Mouse (Mus musculus) heart, embryonic 10.5 days (tissue): Measurements from ENCODE around the gene Plxnc1. TPM values are rescaled to one million over a fixed set of nuclear protein-coding genes. Genes with fewer than 3 reads are reported as not detected.

Experiments used
- DNase-seq: peaks from one replicate; pipeline ENCODE4 v3.0.0-alpha.2; 2017; ENCODE audit warnings: low spot score
- H3K27ac ChIP-seq: fragments of 300-500 bp; sonication (generic); 2 replicates; pipeline ENCODE4 v1.5.1; 2016; ENCODE audit warnings: mild to moderate bottlenecking
- H3K27me3 ChIP-seq: fragments of 300-500 bp; sonication (generic); 2 replicates; pipeline ENCODE4 v1.6.1; 2016; ENCODE audit warnings: mild to moderate bottlenecking; ENCODE audit not compliant: poor library complexity, insufficient read depth, severe bottlenecking
- H3K36me3 ChIP-seq: fragments of 300-500 bp; sonication (generic); 2 replicates; pipeline ENCODE4 v1.6.1; 2016; ENCODE audit warnings: mild to moderate bottlenecking, moderate library complexity
- H3K4me1 ChIP-seq: fragments of 300-500 bp; sonication (generic); 2 replicates; pipeline ENCODE4 v1.6.1; 2016; ENCODE audit warnings: mild to moderate bottlenecking
- H3K4me3 ChIP-seq: fragments of 300-500 bp; sonication (generic); 2 replicates; pipeline ENCODE4 v1.5.1; 2016; ENCODE audit warnings: mild to moderate bottlenecking, moderate library complexity
- H3K9me3 ChIP-seq: fragments of 300-500 bp; sonication (generic); 2 replicates; pipeline ENCODE4 v1.6.1; 2016; ENCODE audit warnings: mild to moderate bottlenecking, moderate library complexity
- WGBS: fragments of 180-500 bp; shearing (Covaris S2); methylation state at CpG from one replicate; pipeline ENCODE4 v1.1.7; 2016; 5-methylcytosine and 5-hydroxymethylcytosine counted together
- polyA plus RNA-seq: library from polyadenylated mRNA; unstranded; fragments of >200 nt; fragmentation: Nextera tagmentation; extraction: Ambion mirVana; gene quantifications from 2 replicates; pipeline ENCODE4 v1.2.1, GENCODE M21; 2016

The Plxnc1 gene
- polyA plus RNA-seq, 1 experiment from 2014 or later = 2.2 TPM

DNA sequence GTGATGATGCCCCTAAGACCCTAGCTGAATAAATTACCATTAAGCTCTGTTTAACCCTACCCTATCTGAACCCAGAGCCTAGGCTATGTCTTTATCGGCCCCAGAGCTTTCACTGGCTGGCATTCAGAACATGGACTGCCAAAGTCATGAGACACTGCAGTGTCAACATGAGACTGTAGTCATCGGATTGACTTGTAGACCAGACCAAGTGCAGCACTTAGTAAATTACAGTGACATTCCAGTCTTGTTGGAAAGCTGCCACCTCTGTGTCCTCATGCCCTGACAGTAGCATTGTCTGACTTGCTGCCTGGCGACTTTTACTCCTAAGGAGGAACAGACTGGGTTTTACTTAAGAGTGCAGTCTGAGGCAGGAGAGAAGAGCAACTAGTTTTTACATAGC lies 155.4 kb downstream of the Plxnc1 start:
- peaks cover 6% of the 10 kb centered on the region; the same call in 1 of the 2 replicates for H3K36me3 ChIP-seq
- no peaks in the 10 kb centered on the region for H3K4me1 ChIP-seq
- DNase-seq = no peak
- no peaks in the 10 kb centered on the region for H3K27me3 ChIP-seq
- no peak overlapping the region for H3K27ac ChIP-seq
- H3K4me3 ChIP-seq = no peak overlapping the region
- no peaks in the 10 kb centered on the region for H3K9me3 ChIP-seq
- whole genome bisulfite sequencing = 49% methylated on average over 3 of the region's 3 CpGs

DNA sequence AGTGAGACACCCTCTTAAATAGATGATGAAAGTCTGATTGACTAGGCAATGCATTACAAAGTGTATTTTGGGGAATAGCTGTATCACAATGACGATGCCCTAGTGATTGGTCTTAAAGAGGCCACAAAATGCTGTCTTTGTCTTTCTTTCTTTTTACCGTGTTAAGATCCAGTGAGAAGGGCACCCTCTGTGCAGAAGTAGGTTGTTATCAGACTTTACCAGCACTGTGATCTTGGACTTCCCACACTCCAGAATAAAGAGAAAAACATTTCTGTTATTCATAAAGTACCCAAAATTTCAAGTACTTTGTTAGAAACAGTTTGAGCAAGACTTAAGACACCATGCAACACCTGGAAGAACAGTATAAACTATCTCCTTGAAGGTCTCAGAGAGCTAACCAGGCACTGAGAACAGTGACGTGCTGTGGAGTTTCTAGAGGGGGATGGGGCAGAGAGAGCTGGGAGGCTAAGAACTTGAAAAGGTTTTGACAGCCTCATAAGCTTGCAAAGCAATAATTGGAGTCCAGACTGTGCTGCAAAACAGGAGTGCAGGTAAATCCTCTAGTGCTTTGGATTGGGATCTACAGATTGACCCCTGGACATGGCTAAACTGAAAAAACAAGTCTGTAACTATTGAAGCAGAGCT lies 163.9 kb downstream of the Plxnc1 start:
- Histone ChIP-seq H3K4me3 (no peak overlapping the region), H3K4me1 (no peaks in the 10 kb centered on the region), H3K27me3 (no peaks in the 10 kb centered on the region), H3K9me3 (no peaks in the 10 kb centered on the region), H3K27ac (no peak overlapping the region), H3K36me3 (peaks cover 6% of the 10 kb centered on the region)
- WGBS = 73% methylated on average over 3 of the region's 3 CpGs
- no peak for DNase-seq

DNA sequence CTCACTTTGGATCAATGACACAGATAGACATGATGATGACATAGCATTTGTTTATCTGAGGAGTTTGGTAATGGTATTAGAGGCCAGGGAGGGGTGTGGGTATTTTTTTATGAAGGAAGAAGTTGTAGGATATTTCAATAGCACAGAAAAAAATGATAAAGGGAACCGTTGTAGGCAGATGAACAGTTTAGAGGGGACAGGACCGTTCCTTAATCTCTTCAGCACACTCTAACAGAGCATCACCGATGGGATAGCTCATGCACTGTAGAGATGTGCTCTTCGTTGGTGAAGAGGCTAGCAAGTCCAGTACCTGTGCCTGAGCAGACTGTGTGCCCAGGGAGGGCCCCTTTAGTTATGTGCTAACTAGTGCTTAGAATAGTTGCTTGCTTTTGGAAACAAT lies 165.3 kb downstream of the Plxnc1 start:
- Histone ChIP-seq H3K9me3 (no peaks in the 10 kb centered on the region), H3K4me3 (no peak overlapping the region), H3K27me3 (no peaks in the 10 kb centered on the region), H3K36me3 (peaks cover 6% of the 10 kb centered on the region), H3K4me1 (no peaks in the 10 kb centered on the region), H3K27ac (no peak overlapping the region)
- WGBS = 91% methylated on average over 4 of the region's 4 CpGs
- DNase-seq = no peak

DNA sequence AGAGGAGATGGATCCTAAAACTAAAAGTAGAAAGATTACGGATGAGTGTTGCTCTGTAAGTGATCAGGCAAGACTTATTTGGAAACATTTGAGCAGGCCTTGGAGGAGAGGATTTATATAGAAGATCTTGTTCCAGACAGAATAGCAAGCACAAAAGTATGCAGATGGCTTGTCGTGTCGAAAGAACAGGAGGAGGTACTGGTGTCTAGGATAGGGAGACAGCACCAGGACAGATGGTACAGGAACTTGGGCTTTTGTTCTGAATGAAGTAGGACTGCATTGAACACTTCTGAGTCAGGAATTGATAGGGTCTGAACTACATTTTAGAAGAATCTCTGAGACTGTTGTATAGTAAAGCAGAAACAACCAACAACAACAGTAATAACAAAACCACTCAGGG lies 167.1 kb downstream of the Plxnc1 start:
- no peak for DNase-seq
- H3K4me3 ChIP-seq = no peak overlapping the region
- no peak overlapping the region for H3K27ac ChIP-seq
- peaks cover 6% of the 10 kb centered on the region for H3K36me3 ChIP-seq
- 89% methylated on average over 3 of the region's 3 CpGs for WGBS
- no peaks in the 10 kb centered on the region for H3K4me1 ChIP-seq
- no peaks in the 10 kb centered on the region for H3K27me3 ChIP-seq
- no peaks in the 10 kb centered on the region for H3K9me3 ChIP-seq

DNA sequence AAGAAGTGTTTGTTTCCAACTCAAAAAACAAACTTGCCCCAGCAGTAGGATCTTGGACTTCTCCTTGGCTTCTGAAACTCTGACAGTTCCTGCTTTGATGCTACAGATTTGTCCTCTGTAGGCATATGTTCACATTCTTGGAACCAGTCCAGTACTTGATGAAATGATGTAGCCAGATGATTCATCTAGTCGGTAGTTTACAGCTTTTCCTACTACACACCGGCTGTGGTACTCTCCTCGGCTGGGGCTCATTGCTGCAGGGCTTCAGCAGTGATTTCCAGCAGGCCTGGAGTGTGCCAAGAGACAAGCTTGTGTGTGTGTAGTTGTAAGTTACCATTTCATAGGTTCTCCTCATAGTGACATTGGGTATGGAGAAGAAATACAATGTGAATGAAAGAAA lies 173.1 kb downstream of the Plxnc1 start:
- H3K36me3 ChIP-seq = peaks cover 6% of the 10 kb centered on the region; the same call in 1 of the 2 replicates
- 79% methylated on average over 3 of the region's 3 CpGs for WGBS
- H3K4me3 ChIP-seq = no peak overlapping the region
- no peaks in the 10 kb centered on the region for H3K4me1 ChIP-seq
- H3K27me3 ChIP-seq = no peaks in the 10 kb centered on the region
- DNase-seq = no peak
- H3K9me3 ChIP-seq = no peaks in the 10 kb centered on the region
- no peak overlapping the region for H3K27ac ChIP-seq

DNA sequence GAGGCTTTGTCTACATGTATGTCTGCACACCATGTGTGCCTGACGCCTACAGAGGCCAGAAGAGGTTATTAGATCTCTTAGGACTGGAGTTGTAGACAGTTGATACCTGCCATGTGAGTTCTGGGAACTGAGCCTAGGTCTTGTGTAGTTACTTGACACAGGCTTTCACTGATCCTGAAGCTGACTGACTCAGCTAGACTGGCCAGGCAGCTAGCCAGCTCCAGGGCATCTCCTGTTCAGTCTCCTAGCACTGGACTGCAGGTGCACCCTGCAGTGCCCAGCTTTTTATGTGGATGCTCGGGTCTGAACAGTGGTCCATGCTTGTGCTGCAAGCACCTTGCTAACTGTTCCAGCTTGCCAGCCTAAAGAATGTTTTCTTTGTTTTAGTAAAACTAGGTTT lies 197.6 kb downstream of the Plxnc1 start:
- H3K4me3 ChIP-seq = no peak overlapping the region
- no peaks in the 10 kb centered on the region for H3K4me1 ChIP-seq
- no peak overlapping the region for H3K27ac ChIP-seq
- no peak for DNase-seq
- H3K27me3 ChIP-seq = no peaks in the 10 kb centered on the region
- WGBS = 92% methylated on average over 2 of the region's 2 CpGs
- H3K9me3 ChIP-seq = no peaks in the 10 kb centered on the region
- peaks cover 12% of the 10 kb centered on the region; the same call in 1 of the 2 replicates for H3K36me3 ChIP-seq

DNA sequence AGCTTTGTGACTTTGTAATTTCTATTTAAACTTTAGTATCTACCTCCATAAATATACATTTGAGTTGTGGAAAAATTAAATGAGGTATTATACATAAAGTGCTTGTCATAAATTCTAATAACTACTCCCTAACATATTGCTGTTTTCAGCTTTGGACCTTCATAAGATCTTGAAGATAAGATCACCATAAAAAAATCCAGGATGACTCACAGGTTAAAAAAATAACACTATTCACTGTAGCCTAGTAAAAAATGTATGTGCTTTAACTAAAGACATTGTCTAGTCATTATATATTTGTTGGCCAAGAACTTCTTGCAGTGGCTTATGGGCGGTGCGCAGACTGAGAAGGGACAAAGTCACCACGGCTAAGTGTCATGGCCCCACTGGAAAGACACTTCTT lies 203.2 kb downstream of the Plxnc1 start:
- H3K36me3 ChIP-seq = 0 out of 2 replicates have a peak, but pooled peaks cover 4% of the 10 kb centered on the region
- no peaks in the 10 kb centered on the region for H3K9me3 ChIP-seq
- H3K4me1 ChIP-seq = no peaks in the 10 kb centered on the region
- DNase-seq = no peak
- no peak overlapping the region for H3K4me3 ChIP-seq
- H3K27ac ChIP-seq = no peak overlapping the region
- H3K27me3 ChIP-seq = no peaks in the 10 kb centered on the region
- 96% methylated on average over 3 of the region's 3 CpGs for WGBS
